Mouse (Mus musculus) heart, postnatal 36 days (tissue): ENCODE data around the gene BB287469. TPM values are rescaled to one million over a fixed set of nuclear protein-coding genes. Genes with fewer than 3 reads are reported as not detected.
A peak's percentile ranks its signal among the peaks of the same experiment; 100 is the strongest.
"Not testable (repeated sequence)": the region's sequence is repeated elsewhere in the genome, so short reads cannot be mapped to it uniquely, and the experiment has no call there.

Experiments
- DNase-seq, 2 experiments: peaks; one replicate each; pipeline ENCODE4 v3.0.0; 2021 to 2022
- intact Hi-C: fragments of 180-260 bp; cut with DNase I; formaldehyde crosslinking; loops from one replicate; pipeline ENCODE4 v1.15.1; 2025
- total RNA-seq, 2 experiments: library from RNA; stranded (reverse); gene quantifications; 2 replicates each; pipeline ENCODE4 v1.2.3; 2021

The BB287469 gene
- not detected for total RNA-seq

GRCm38 (mm10) chr12:87816277-87816676 is at the start of gene BB287469:
Gene BB287469 (plus strand): TSS chr12:87816577.
- DNase-seq, intact Hi-C loops: not testable (repeated sequence)

- DNase-seq, intact Hi-C loops: not testable (repeated sequence)
Measured at GRCm38 (mm10) chr12:87775655-87776054, 40.7 kb upstream of the BB287469 start, which contains the start of gene Gm21319. Gene Gm21319 (minus strand): TSS chr12:87775755.

DNA sequence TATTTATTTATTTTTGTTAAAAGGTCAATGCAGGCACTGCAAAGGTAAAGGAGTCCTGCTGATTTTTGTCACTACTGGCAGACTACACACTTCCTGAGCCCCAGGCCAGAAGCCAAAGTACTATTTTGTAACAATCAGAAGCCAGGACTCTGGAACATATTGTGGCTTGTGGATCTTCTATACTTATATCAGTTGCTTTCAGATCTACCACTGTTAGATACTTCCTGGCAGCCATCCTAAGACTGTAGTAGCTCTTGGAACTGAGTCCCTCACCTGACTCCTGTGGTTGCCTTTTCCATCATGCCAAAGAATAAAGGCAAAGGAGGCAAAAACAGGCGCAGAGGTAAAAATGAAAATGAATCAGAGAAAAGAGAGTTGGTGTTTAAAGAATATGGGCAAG is 21.2 kb upstream of the BB287469 start, which contains the start of gene Gm21936:
Gene Gm21936, plus strand, starts transcription at position 301 of the 400 bp plus-strand sequence.
- intact Hi-C loops, DNase-seq: not testable (repeated sequence)

GRCm38 (mm10) chr12:87797971-87798370 is 18.4 kb upstream of the BB287469 start:
- intact Hi-C loops, DNase-seq: not testable (repeated sequence)

DNA sequence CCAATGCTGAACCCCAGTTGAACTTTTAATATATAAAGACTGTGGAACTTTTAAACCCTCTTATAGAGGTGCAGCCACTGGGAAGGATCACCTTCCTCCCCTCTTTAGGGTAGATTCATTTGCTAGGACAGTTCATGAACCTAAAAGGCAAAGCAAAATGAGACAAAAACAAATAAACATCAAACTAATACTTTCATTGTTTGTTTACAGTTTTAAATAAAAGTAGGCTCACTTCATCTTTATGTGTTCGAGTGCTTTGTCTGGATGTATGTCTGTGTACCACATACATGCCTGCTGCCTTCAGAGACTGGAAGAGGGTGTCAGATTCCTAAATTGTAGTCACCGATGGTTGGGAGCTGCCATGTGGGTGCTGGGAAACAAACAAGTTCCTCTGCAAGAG is 25.9 kb downstream of the BB287469 start, which contains the start of gene Gm2001:
Gene Gm2001, minus strand, starts transcription at position 101 of the 400 bp plus-strand sequence.
- intact Hi-C loops, DNase-seq: not testable (repeated sequence)

DNA sequence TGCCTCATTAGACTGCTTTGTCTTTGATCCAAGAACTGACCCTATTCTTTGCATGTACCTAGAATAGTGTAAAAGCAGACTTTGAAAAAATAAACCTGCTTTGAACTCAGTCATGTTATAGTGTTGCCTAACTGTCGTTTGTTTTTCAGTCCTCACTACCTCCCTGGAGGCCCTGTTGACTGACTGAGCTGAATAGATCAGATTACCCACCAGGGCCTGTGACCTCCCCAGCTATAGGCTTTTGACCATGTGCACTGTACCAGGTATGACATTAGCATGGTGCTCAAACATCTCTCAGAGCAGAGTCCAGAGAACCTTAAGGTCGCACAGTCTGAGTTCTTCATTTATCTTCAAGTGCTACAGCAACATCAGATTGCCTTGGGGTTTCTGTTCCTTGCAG is 34.3 kb downstream of the BB287469 start:
- intact Hi-C loops, DNase-seq: not testable (repeated sequence)

GRCm38 (mm10) chr12:87856067-87856466 is 39.7 kb downstream of the BB287469 start:
- intact Hi-C loops, DNase-seq: not testable (repeated sequence)

DNA sequence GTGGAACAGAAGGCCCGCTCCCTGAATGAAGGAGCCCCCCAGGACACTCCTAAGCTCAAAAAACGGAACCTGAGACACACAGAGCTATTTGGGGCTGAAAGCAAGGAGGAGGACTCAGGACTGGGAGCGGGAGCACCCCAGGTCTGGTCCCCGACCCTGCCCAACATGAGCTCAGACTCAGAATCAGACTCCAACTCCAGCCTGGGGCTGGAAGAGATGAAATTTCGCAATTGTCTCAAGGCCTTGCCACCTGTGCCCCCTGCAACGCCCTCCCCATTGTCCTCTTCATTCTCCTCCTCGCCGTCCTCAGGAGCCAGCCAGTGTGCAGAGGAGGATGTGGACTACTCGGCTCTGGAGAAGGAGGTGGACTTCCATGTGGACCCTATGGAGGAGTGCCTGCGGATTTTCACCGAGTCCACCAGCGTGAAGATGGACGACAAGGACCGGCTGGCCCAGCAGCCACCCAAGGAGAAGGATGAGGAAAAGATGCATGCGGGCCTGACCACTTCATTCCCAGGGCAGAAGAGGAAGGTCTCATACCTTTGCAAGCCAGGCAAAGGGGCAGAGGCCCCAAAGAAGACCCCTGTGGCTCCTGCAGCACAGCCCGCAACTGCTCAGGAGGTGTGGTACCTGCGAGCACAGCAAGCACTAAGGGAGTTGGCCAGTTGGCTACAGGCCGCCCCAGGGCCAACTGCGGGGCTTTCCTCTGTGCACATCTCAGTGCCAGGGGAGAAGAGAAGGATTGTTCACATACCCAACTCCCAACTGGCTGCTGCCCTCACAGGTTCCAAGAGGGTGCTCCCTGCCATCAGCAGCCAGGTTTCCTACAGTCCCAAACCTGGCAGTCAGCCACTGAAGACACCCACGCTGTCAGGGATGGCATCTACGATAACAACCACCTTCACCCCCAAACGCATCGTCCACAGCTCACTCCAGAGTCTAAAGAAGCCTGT is 45.6 kb downstream of the BB287469 start:
- intact Hi-C loops = not testable (repeated sequence)
- peak in 1 of 2 experiments; percentile 5 for DNase-seq

DNA sequence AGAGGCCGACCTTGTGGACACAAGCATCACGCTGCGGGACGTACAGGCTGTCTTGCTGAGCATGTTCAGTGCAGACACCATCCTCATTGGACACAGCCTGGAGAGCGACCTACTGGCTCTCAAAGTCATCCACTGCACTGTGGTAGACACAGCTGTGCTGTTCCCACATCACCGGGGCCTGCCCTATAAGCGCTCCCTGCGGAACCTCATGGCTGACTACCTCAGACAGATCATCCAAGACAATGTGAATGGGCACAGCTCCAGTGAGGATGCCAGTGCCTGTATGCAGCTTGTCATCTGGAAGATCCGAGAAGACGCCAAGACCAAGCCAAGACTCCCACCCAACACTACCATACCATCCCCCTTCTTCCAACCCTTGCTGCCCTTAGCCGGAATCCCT is 47.3 kb downstream of the BB287469 start:
- intact Hi-C loops = not testable (repeated sequence)

DNA sequence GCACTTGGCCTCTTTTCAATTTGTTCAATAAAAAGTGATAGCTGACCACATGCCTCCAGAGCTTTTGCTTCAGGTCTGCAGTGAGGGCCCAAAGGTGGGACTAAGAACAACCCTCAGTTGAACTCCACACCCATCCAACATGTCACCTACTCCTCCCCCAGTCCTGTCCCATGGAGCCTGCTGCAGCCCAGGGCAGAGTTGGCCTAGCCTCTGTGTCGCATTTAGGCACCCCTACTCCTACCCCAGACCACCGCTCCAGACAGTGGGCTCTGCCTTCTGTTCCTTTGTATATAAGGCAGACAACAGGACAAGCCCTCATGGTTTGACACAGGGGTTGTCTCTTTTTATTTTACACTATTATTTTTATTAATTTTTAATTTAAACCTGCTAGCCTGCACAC is 47.7 kb downstream of the BB287469 start:
- intact Hi-C loops, DNase-seq: not testable (repeated sequence)

More for the DNA sequence above, 47.3 kb downstream of the BB287469 start:
- DNase-seq = not testable (repeated sequence)

Other genes with a start within 250 kb of the BB287469 start
- gene Oog1, start 213.9 kb upstream of the BB287469 start, total RNA-seq = not detected
- not detected for gene Gm4027, start 197.7 kb upstream of the BB287469 start, total RNA-seq
- gene Gm16381, start 172.0 kb upstream of the BB287469 start, total RNA-seq = not detected
- not detected for gene Gm21319, start 40.8 kb upstream of the BB287469 start, total RNA-seq
- not detected for gene Gm21936, start 21.1 kb upstream of the BB287469 start, total RNA-seq
- not detected for gene Gm2001, start 25.8 kb downstream of the BB287469 start, total RNA-seq
- not detected for gene Gm2016, start 57.5 kb downstream of the BB287469 start, total RNA-seq
- gene Gm2022, start 78.8 kb downstream of the BB287469 start, total RNA-seq = not detected
- not detected for gene Gm2035, start 103.3 kb downstream of the BB287469 start, total RNA-seq
- not detected for gene Gm2042, start 137.5 kb downstream of the BB287469 start, total RNA-seq
- not detected for gene Gm2075, start 195.3 kb downstream of the BB287469 start, total RNA-seq
- gene Gm6803, start 202.2 kb downstream of the BB287469 start, total RNA-seq = not detected
- not detected for gene Gm2056, start 210.4 kb downstream of the BB287469 start, total RNA-seq